Mouse (Mus musculus): ENCODE results near the gene Ppil6.
"Not testable (repeated sequence)": the region's sequence is repeated elsewhere in the genome, so short reads cannot be mapped to it uniquely, and the experiment has no call there.

DNA sequence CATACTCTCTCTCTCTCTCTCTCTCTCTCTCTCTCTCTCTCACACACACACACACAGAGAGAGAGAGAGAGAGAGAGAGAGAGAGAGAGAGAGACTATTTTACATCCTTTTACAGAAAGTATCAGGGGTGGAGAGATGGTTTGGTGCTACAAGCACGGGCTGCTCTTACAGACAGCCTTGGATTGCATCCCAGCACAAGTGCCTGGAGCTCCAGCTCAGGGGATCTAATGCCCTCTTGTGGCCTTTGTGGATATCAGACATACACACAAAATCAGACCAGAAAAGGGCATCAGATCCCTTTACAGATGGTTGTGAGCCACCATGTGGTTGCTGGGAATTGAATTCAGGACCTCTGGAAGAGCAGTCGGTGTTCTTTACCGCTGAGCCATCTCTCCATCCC lies 15.2 kb downstream of the Ppil6 start:
- peak; percentile 80 for TF ChIP-seq CTCF (IDR thresholded peaks at IDR 0.05; ENCODE audit: low read depth, low read length)
- TF ChIP-seq POLR2A (IDR thresholded peaks at IDR 0.05; ENCODE audit: insufficient read depth, low read length); EP300 (IDR thresholded peaks at IDR 0.05; ENCODE audit: insufficient read depth, low read depth, low read length): not testable (repeated sequence)
